Mouse (Mus musculus) monocyte, adult 59 days (primary cell): ENCODE results near the gene Gm13287. TPM values are rescaled to one million over a fixed set of nuclear protein-coding genes. Genes with fewer than 3 reads are reported as not detected.

Experiments used
- total RNA-seq, 2 experiments: library from RNA; stranded (reverse); gene quantifications; one replicate each; pipeline ENCODE4 v1.2.4; 2023

The Gm13287 gene
- not detected for total RNA-seq

DNA sequence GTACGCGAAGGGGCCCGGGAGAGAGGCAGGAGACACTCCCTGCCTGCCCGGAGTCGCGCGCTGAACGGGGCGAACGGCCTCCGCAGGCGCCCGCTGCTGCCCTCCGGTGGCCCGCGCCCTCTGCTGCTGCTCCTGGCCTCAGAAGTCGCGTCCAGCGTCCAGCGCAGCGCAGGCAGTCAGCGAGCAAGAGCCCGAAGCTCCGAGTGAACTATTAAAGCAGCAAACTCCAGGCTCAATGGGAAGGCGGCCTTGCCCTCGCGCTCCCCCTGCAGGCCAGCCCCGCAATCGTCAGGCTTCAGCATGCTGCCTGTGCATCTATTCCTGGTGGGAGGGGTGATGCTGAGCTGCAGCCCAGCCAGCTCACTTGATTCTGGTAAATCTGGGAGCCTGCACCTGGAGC is at the start of gene Gm13287:
Gene Gm13287, plus strand, starts transcription at position 301 of the 400 bp plus-strand sequence.

GRCm38 (mm10) chr4:88754818-88755340 is 48.2 kb upstream of the Gm13287 start, which contains the start of gene Gm13271:
Gene Gm13271 (plus strand): TSS chr4:88754868.

GRCm38 (mm10) chr4:88759610-88760268 is 43.3 kb upstream of the Gm13287 start, which contains the start of gene Gm13283:
Gene Gm13283 (plus strand): TSS chr4:88760119.

DNA sequence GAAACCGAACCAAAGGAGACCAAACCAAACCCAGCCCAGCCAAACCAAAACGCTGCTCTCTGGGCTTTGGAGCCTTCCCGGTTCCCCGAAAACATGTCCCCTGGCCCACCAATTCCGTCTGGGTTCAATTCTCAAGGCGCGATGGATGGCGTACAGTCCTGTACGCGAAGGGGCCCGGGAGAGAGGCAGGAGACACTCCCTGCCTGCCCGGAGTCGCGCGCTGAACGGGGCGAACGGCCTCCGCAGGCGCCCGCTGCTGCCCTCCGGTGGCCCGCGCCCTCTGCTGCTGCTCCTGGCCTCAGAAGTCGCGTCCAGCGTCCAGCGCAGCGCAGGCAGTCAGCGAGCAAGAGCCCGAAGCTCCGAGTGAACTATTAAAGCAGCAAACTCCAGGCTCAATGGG is 29.5 kb upstream of the Gm13287 start, which contains the start of gene Gm13290:
Gene Gm13290, plus strand, starts transcription at position 301 of the 400 bp plus-strand sequence.

GRCm38 (mm10) chr4:88776622-88777021 is 26.4 kb upstream of the Gm13287 start, which contains the start of gene Gm13289:
Gene Gm13289 (plus strand): TSS chr4:88776922.

GRCm38 (mm10) chr4:88779550-88779949 is 23.5 kb upstream of the Gm13287 start, which contains the start of gene Gm13272:
Gene Gm13272 (plus strand): TSS chr4:88779850.

DNA sequence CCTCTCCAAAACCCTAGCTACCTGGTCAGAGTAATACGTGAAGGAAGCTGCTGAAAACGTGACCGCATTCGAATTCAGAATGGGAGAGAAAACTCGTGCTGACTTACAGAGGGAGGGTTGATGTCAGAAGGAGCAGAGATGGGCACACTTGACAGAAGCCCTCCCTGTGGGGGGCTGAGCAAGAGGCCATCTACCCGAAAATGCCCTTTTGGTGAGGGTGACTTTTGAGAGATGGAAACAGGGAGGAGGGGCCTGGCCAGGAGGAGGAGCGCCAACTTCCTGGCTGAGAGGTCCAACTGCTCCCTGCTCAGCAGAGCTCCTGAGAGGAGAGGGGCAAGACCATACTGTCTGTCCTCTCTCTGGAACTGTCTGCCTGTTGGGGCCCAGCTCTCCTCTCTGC is 21.2 kb upstream of the Gm13287 start, which contains the start of gene Ifnz:
Gene Ifnz, plus strand, starts transcription at position 301 of the 400 bp plus-strand sequence.

DNA sequence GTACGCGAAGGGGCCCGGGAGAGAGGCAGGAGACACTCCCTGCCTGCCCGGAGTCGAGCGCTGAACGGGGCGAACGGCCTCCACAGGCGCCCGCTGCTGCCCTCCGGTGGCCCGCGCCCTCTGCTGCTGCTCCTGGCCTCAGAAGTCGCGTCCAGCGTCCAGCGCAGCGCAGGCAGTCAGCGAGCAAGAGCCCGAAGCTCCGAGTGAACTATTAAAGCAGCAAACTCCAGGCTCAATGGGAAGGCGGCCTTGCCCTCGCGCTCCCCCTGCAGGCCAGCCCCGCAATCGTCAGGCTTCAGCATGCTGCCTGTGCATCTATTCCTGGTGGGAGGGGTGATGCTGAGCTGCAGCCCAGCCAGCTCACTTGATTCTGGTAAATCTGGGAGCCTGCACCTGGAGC is 17.6 kb upstream of the Gm13287 start, which contains the start of gene Gm13276:
Gene Gm13276, plus strand, starts transcription at position 301 of the 400 bp plus-strand sequence.

GRCm38 (mm10) chr4:88788402-88788801 is 14.7 kb upstream of the Gm13287 start, which contains the start of gene Gm13277:
Gene Gm13277 (plus strand): TSS chr4:88788632.

DNA sequence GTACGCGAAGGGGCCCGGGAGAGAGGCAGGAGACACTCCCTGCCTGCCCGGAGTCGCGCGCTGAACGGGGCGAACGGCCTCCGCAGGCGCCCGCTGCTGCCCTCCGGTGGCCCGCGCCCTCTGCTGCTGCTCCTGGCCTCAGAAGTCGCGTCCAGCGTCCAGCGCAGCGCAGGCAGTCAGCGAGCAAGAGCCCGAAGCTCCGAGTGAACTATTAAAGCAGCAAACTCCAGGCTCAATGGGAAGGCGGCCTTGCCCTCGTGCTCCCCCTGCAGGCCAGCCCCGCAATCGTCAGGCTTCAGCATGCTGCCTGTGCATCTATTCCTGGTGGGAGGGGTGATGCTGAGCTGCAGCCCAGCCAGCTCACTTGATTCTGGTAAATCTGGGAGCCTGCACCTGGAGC is 11.8 kb upstream of the Gm13287 start, which contains the start of gene Gm13278:
Gene Gm13278, plus strand, starts transcription at position 301 of the 400 bp plus-strand sequence.

DNA sequence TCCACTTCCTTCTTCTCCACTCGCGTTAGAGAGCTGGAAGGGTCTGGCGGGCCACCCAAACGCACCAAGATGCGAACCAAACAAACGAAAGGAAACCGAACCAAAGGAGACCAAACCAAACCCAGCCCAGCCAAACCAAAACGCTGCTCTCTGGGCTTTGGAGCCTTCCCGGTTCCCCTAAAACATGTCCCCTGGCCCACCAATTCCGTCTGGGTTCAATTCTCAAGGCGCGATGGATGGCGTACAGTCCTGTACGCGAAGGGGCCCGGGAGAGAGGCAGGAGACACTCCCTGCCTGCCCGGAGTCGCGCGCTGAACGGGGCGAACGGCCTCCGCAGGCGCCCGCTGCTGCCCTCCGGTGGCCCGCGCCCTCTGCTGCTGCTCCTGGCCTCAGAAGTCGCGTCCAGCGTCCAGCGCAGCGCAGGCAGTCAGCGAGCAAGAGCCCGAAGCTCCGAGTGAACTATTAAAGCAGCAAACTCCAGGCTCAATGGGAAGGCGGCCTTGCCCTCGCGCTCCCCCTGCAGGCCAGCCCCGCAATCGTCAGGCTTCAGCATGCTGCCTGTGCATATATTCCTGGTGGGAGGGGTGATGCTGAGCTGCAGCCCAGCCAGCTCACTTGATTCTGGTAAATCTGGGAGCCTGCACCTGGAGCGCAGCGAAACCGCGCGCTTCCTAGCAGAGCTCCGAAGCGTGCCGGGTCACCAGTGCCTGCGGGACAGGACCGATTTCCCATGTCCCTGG is 8.9 kb upstream of the Gm13287 start, which contains the start of gene Gm13275:
Gene Gm13275, plus strand, starts transcription at position 552 of the 740 bp plus-strand sequence.

DNA sequence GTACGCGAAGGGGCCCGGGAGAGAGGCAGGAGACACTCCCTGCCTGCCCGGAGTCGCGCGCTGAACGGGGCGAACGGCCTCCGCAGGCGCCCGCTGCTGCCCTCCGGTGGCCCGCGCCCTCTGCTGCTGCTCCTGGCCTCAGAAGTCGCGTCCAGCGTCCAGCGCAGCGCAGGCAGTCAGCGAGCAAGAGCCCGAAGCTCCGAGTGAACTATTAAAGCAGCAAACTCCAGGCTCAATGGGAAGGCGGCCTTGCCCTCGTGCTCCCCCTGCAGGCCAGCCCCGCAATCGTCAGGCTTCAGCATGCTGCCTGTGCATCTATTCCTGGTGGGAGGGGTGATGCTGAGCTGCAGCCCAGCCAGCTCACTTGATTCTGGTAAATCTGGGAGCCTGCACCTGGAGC is 6.0 kb upstream of the Gm13287 start, which contains the start of gene Gm13279:
Gene Gm13279, plus strand, starts transcription at position 301 of the 400 bp plus-strand sequence.

GRCm38 (mm10) chr4:88799365-88799764 is 3.7 kb upstream of the Gm13287 start, which contains the start of gene Gm13285:
Gene Gm13285 (plus strand): TSS chr4:88799665.

DNA sequence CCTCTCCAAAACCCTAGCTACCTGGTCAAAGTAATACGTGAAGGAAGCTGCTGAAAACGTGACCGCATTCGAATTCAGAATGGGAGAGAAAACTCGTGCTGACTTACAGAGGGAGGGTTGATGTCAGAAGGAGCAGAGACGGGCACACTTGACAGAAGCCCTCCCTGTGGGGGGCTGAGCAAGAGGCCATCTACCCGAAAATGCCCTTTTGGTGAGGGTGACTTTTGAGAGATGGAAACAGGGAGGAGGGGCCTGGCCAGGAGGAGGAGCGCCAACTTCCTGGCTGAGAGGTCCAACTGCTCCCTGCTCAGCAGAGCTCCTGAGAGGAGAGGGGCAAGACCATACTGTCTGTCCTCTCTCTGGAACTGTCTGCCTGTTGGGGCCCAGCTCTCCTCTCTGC is 2.2 kb downstream of the Gm13287 start, which contains the start of gene Gm13288:
Gene Gm13288, plus strand, starts transcription at position 301 of the 400 bp plus-strand sequence.

DNA sequence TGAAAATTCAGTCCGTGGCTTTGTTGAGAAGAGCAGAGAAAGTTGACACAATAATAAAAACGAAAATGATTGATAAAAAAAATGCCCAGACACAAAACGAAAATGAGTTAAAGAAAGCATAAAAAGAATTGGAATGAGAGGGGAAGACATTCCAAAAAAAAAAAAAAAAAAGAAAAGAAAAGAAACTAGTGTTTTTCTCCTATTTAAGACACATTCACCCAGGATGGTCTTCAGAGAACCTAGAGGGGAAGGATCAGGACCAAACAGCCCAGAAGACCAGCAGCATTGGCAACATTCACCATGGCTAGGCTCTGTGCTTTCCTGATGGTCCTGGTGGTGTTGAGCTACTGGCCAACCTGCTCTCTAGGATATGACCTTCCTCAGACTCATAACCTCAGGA is 12.9 kb downstream of the Gm13287 start, which contains the start of gene Ifna7:
Gene Ifna7, plus strand, starts transcription at position 301 of the 400 bp plus-strand sequence.

DNA sequence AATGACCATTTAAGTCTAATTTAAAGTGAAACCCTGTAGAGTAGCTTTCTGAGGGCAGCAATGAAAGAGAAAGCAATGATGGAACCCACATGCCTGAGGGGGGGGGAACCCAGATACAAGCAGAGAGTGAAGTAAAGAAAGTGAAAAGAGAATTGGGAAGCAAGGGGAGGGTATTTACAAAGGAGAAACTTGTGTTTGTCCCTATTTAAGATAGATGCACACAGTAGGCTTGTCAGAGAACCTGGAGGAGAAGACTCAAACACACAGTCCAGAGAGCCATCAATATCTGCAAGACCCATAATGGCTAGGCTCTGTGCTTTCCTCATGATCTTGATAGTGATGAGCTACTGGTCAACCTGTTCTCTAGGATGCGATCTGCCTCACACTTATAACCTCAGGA is 16.6 kb downstream of the Gm13287 start, which contains the start of gene Ifna11:
Gene Ifna11, plus strand, starts transcription at position 301 of the 400 bp plus-strand sequence.

GRCm38 (mm10) chr4:88827116-88827515 is 24.1 kb downstream of the Gm13287 start, which contains the start of gene Ifna6:
Gene Ifna6 (plus strand): TSS chr4:88827416.

DNA sequence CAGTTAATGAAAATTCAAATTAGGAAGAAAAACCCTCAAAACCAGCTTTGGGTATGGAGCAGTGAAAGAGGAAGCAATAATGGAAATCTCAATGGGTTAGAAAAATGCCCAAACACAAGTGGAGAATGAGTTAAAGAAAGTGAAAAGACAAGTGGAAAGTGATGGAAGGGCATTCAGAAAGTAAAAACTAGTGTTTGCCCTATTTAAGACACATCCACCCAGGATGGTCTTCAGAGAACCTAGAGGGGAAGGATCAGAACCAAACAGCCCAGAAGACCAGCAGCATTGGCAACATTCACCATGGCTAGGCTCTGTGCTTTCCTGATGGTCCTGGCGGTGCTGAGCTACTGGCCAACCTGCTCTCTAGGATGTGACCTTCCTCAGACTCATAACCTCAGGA is 32.2 kb downstream of the Gm13287 start, which contains the start of gene Ifna5:
Gene Ifna5, plus strand, starts transcription at position 301 of the 400 bp plus-strand sequence.

DNA sequence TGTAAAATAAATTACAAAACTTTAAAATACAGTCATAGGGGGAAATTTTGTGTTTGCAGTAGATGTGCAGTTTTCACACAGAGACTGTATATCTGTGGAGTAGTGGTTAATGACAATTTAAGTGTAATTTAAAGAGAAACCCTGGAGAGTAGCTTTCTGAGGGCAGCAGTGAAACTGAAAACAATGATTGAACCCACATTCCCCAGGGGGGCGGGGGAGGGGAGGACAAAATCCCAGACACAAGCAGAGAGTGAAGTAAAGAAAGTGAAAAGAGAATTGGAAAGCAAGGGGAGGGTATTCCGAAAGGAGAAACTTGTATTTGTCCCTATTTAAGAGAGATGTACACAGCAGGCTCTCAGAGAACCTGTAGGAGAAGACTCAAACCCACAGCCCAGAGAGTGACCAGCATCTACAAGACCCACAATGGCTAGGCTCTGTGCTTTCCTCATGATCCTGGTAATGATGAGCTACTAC is 38.4 kb downstream of the Gm13287 start, which contains the start of gene Ifna4:
Gene Ifna4, plus strand, starts transcription at position 424 of the 474 bp plus-strand sequence.

DNA sequence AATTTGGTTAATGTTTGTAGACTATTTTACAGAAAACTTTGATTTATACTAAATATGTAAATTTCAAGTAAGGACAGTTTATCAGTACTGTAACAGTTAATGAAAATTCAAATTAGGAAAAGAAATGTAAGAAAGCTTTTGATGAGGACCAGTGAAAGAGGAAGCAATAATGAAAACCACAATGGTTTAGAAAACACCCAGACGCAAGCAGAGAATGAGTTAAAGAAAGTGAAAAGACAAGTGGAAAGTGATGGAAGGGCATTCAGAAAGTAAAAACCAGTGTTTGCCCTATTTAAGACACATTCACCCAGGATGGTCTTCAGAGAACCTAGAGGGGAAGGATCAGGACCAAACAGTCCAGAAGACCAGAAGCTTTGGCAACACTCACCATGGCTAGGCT is 46.6 kb downstream of the Gm13287 start, which contains the start of gene Ifna1:
Gene Ifna1, plus strand, starts transcription at position 390 of the 400 bp plus-strand sequence.

